Mouse (Mus musculus) spleen, postnatal 36 days (tissue): ENCODE measurements at regions not wholly inside any gene's neighbourhood (a gene's known extent, or its start where the extent isn't known, plus 50 kb on each side); places are given as distances from the start of the nearest gene placed in this dataset.

Experiments
- DNase-seq, 2 experiments: peaks; one replicate each; pipeline ENCODE4 v3.0.0; 2022; ENCODE audit warnings: low spot score in 2 of 2, mixed read lengths in 1 of 2

- DNase-seq = no peak
Measured at GRCm38 (mm10) chr17:47065307-47065901, 55.0 kb upstream of the Ubr2 start.

- DNase-seq = no peak
Measured at GRCm38 (mm10) chr17:47064592-47065306, 54.4 kb upstream of the Ubr2 start.

GRCm38 (mm10) chr17:47064006-47064405, 53.6 kb upstream of the Ubr2 start:
- no peak for DNase-seq

GRCm38 (mm10) chr17:47061031-47061620, 50.8 kb upstream of the Ubr2 start:
- DNase-seq = no peak
